Mouse (Mus musculus): ENCODE measurements at regions not wholly inside any gene's neighbourhood (a gene's known extent, or its start where the extent isn't known, plus 50 kb on each side); places are given as distances from the start of the nearest gene placed in this dataset.

DNA sequence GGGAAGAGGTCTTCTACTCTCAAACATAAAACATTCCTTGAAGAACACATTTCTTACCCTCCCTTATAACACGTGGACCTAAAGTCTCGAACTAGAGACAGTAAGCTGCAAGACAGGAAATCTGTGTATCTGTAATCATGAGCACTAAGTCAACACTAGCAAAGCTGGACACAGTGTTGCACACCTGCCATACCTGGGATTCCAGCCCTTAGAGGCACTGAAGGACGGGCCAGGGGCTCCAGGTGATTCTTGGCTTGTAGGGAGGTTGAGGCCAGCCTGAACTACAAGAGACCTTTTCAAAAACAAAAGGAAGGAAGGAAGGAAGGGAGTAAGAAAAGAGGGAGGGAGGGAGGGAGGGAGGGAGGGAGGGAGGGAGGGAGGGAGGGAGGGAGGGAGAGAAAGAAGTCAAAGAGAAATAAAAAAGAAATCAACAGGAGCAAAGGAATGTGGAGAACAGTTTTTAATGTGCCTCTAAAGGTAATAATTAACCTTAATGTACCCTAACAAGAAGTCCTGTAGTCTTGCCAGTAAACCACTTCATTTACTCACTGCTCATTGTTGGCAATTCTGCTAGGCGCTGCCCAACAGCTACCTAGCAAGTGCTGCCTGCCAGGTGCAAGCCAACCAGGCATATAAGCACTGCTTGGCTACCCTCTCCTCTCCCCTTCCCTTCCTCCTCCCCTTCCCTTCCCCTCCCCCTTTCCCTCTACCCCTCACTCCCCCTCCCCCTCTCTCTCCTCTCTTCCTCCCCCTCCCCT is 401.0 kb upstream of the Acvr2a start:
- TF ChIP-seq SRF (IDR thresholded peaks at IDR 0.05; ENCODE audit: control insufficient read depth, insufficient read length, low read depth) (no peak), TCF3 (IDR thresholded peaks at IDR 0.05; ENCODE audit: insufficient read length, low read depth) (no peak), CEBPB (IDR thresholded peaks at IDR 0.05; ENCODE audit: insufficient read depth, poor library complexity, severe bottlenecking) (no peak), USF1 (IDR thresholded peaks at IDR 0.05; ENCODE audit: low read depth) (no peak), MAX (IDR thresholded peaks at IDR 0.05; ENCODE audit: low read depth) (no peak), MYOG (IDR thresholded peaks at IDR 0.05; ENCODE audit: control insufficient read depth in 1 of 3, insufficient read depth in 1 of 3, insufficient read length in 2 of 3, low read depth in 2 of 3) (no peak), MYOD1 (IDR thresholded peaks at IDR 0.05; ENCODE audit: control insufficient read depth in 1 of 3, insufficient read length in 2 of 3, low read depth in 2 of 3) (no peak), E2F4 (IDR thresholded peaks at IDR 0.05; ENCODE audit: insufficient read depth) (no peak), REST (IDR thresholded peaks at IDR 0.05; ENCODE audit: insufficient read depth, insufficient read length) (no peak), POLR2AphosphoS2 (IDR thresholded peaks at IDR 0.05; ENCODE audit: insufficient read length, low read depth) (no peak)
- Histone ChIP-seq H3K4me3 (no peak overlapping the region), H3K79me2 (ENCODE audit: control insufficient read depth, insufficient read depth) (no peaks in the 10 kb centered on the region), H3ac (ENCODE audit: control insufficient read depth, insufficient read length) (no peak overlapping the region), H3K4me2 (ENCODE audit: low read depth) (no peak overlapping the region), H3K36me3 (ENCODE audit: control insufficient read depth, insufficient read depth) (no peaks in the 10 kb centered on the region), H3K27me3 (ENCODE audit: control insufficient read depth, insufficient read depth, insufficient read length) (no peaks in the 10 kb centered on the region)

DNA sequence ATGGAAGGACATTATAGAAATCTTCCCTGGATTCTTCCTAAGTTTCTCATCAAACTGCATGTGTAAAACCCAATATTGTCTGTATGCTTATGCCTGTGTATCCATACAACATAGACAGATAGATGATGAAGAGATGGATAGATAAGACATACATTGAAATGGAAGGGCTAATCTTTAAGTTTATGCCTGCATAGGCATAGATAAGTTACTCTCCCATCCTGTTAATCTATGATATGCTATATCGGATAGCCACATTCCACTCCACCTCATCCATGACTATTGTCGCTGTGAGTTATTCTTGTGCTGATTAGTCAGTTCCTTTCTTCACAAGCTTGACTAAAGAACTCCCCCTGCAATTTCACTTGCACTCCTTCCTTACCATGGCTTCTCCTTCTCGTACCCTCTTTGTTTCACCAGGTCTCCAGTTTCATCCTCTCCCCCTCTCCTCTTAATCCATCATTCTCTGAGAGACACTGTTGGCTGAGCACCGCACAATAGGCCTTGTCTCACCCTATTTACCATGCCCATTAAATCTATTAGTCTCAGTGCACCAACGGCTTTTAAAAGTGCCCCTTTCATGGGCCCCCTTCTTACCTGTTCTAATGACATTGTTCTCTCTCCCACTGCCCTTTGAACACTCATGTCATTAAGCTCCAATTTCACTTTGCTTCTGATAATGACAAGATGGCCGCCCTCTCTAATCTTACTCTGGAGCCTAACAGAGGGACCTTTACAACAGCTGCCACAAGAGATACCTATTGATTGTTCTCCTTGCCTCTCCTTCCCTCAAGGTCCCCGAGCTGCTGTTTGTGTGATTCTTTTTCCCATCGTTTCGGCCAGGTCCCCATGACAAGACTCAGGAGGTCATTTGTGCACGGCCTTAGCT is 399.1 kb upstream of the Acvr2a start:
- TF ChIP-seq USF1 (IDR thresholded peaks at IDR 0.05; ENCODE audit: low read depth), result no peak
- Histone ChIP-seq H3K4me2 (ENCODE audit: low read depth) (no peak overlapping the region), H3K27me3 (ENCODE audit: control insufficient read depth, insufficient read depth, insufficient read length) (no peaks in the 10 kb centered on the region), H3K79me2 (ENCODE audit: control insufficient read depth, insufficient read depth) (no peaks in the 10 kb centered on the region), H3K4me3 (no peak overlapping the region), H3ac (ENCODE audit: control insufficient read depth, insufficient read length) (no peak overlapping the region), H3K36me3 (ENCODE audit: control insufficient read depth, insufficient read depth) (no peaks in the 10 kb centered on the region)

DNA sequence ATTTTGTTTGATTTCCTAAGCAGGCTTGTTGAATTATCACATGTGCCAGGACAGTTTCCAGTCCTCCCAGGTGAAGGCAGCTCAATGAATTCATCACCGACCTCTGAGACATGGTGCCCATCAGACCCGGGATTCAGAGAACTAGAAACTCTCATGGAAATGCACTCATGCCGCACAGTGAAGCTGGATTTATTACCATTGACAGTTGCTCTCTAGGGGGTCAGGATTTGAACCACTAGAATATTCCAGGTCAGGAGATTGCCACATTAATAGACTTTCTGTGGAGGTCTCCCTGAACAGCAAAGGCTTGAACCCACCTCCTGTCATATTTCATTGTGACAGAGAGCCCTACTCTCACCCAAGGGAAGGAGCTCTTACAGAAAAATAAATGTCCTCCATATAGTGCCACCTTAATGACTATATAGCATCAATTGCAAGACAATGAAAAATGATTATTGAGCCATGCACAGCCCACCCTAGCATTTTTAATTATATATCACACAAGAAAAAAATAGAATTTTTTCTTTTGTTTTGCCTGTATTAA is 397.6 kb upstream of the Acvr2a start:
- Histone ChIP-seq H3K27me3 (ENCODE audit: control insufficient read depth, insufficient read depth, insufficient read length) (no peaks in the 10 kb centered on the region), H3K4me3 (no peak overlapping the region), H3ac (ENCODE audit: control insufficient read depth, insufficient read length) (no peak overlapping the region), H3K36me3 (ENCODE audit: control insufficient read depth, insufficient read depth) (no peaks in the 10 kb centered on the region), H3K4me2 (ENCODE audit: low read depth) (no peak overlapping the region), H3K79me2 (ENCODE audit: control insufficient read depth, insufficient read depth) (no peaks in the 10 kb centered on the region)
- TF ChIP-seq E2F4 (IDR thresholded peaks at IDR 0.05; ENCODE audit: insufficient read depth), result no peak
- TF ChIP-seq MYOD1 (IDR thresholded peaks at IDR 0.05; ENCODE audit: control insufficient read depth in 1 of 3, insufficient read length in 2 of 3, low read depth in 2 of 3), result no peak
- no peak for TF ChIP-seq USF1 (IDR thresholded peaks at IDR 0.05; ENCODE audit: low read depth)
- TF ChIP-seq POLR2AphosphoS2 (IDR thresholded peaks at IDR 0.05; ENCODE audit: insufficient read length, low read depth), result no peak
- TF ChIP-seq REST (IDR thresholded peaks at IDR 0.05; ENCODE audit: insufficient read depth, insufficient read length), result no peak
- TF ChIP-seq CEBPB (IDR thresholded peaks at IDR 0.05; ENCODE audit: insufficient read depth, poor library complexity, severe bottlenecking), result no peak

DNA sequence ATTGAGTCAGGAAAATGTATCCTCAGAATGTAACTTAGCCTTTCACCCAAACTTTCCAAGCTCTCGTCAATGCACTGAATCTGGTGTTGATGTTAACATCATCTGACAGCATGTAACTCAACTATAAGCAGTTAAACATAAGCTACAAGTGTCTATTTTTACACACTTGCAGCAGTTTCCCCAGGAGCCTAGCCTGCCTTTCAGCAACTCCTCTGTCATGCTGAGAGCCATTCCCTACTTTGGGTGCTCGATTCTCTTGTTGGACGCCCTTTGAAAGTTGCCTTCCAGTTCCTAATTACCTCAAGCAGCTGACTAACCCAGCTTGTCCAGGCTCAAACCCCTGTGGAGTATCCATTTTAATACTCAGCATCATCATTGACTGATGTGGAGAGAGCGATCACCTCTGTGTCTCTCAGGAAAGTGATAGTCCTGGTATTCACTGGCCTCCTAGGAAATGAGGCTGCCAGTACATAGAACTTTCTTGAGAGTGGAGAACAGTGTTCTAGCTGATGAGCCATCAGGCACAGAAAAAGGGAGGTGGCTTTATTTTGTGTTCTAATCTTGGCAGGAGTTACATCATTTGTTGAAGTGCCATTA is 396.8 kb upstream of the Acvr2a start:
- Histone ChIP-seq H3K4me3 (no peak overlapping the region), H3K27me3 (ENCODE audit: control insufficient read depth, insufficient read depth, insufficient read length) (no peaks in the 10 kb centered on the region), H3K79me2 (ENCODE audit: control insufficient read depth, insufficient read depth) (no peaks in the 10 kb centered on the region), H3ac (ENCODE audit: control insufficient read depth, insufficient read length) (no peak overlapping the region), H3K36me3 (ENCODE audit: control insufficient read depth, insufficient read depth) (no peaks in the 10 kb centered on the region), H3K4me2 (ENCODE audit: low read depth) (no peak overlapping the region)
- no peak for TF ChIP-seq TCF3 (IDR thresholded peaks at IDR 0.05; ENCODE audit: insufficient read length, low read depth)
- no peak for TF ChIP-seq REST (IDR thresholded peaks at IDR 0.05; ENCODE audit: insufficient read depth, insufficient read length)
- TF ChIP-seq POLR2A (IDR thresholded peaks at IDR 0.05; ENCODE audit: insufficient read length, low read depth), result no peak
- no peak for TF ChIP-seq E2F4 (IDR thresholded peaks at IDR 0.05; ENCODE audit: insufficient read depth)
- TF ChIP-seq USF1 (IDR thresholded peaks at IDR 0.05; ENCODE audit: low read depth), result no peak
- TF ChIP-seq POLR2AphosphoS2 (IDR thresholded peaks at IDR 0.05; ENCODE audit: insufficient read length, low read depth), result no peak

DNA sequence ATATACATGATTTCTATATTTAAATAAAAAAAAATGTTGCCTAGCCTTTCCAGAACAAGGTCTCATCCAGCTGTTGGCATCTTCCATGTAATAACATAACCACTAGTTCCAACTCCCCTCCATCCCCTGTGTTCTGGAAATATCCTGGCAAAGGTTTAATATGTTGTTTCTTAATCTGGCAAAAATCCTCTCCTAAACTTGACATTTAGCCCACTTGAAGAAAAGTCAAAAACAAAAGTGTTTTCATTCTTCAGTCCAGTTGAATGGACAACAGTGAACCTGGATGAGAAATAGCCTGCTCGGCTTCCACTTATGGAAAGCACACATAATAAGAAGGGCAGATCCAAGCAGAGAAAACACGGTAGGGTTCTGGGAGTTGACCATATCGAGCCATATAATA is 393.1 kb upstream of the Acvr2a start:
- no peak overlapping the region for H3K4me3 ChIP-seq
- H3K36me3 ChIP-seq (ENCODE audit: control insufficient read depth, insufficient read depth), result no peaks in the 10 kb centered on the region
- H3ac ChIP-seq (ENCODE audit: control insufficient read depth, insufficient read length), result no peak overlapping the region
- H3K27me3 ChIP-seq (ENCODE audit: control insufficient read depth, insufficient read depth, insufficient read length), result no peaks in the 10 kb centered on the region
- TF ChIP-seq TCF12 (IDR thresholded peaks at IDR 0.05; ENCODE audit: insufficient read depth, poor library complexity, severe bottlenecking) (no peak), POLR2AphosphoS2 (IDR thresholded peaks at IDR 0.05; ENCODE audit: insufficient read length, low read depth) (no peak), E2F4 (IDR thresholded peaks at IDR 0.05; ENCODE audit: insufficient read depth) (no peak), REST (IDR thresholded peaks at IDR 0.05; ENCODE audit: insufficient read depth, insufficient read length) (no peak), MYOG (IDR thresholded peaks at IDR 0.05; ENCODE audit: control insufficient read depth in 1 of 3, insufficient read depth in 1 of 3, insufficient read length in 2 of 3, low read depth in 2 of 3) (no peak), USF1 (IDR thresholded peaks at IDR 0.05; ENCODE audit: low read depth) (no peak), CEBPB (IDR thresholded peaks at IDR 0.05; ENCODE audit: insufficient read depth, poor library complexity, severe bottlenecking) (no peak), MAX (IDR thresholded peaks at IDR 0.05; ENCODE audit: low read depth) (no peak), SRF (IDR thresholded peaks at IDR 0.05; ENCODE audit: control insufficient read depth, insufficient read length, low read depth) (no peak), MYOD1 (IDR thresholded peaks at IDR 0.05; ENCODE audit: control insufficient read depth in 1 of 3, insufficient read length in 2 of 3, low read depth in 2 of 3) (no peak), TCF3 (IDR thresholded peaks at IDR 0.05; ENCODE audit: insufficient read length, low read depth) (no peak), POLR2A (IDR thresholded peaks at IDR 0.05; ENCODE audit: insufficient read length, low read depth) (no peak)
- no peak overlapping the region for H3K4me2 ChIP-seq (ENCODE audit: low read depth)
- H3K79me2 ChIP-seq (ENCODE audit: control insufficient read depth, insufficient read depth), result no peaks in the 10 kb centered on the region

All from myocyte (in vitro differentiated cells).